Mouse (Mus musculus): ENCODE measurements at regions not wholly inside any gene's neighbourhood (a gene's known extent, or its start where the extent isn't known, plus 50 kb on each side); places are given as distances from the start of the nearest gene placed in this dataset.

- TF ChIP-seq CTCF (IDR thresholded peaks at IDR 0.05; ENCODE audit: low read depth) (no peak), EP300 (optimal IDR thresholded peaks at IDR 0.05) (no peak)
Measured at GRCm38 (mm10) chr8:34691776-34692175, 580.2 kb upstream of the Gm10131 start.

All from stomach, postnatal 0 days (tissue).